Mouse (Mus musculus): ENCODE results near the gene Xirp1.

GRCm38 (mm10) chr9:120001945-120002725 lies 21.3 kb downstream of the Xirp1 start:
- TF ChIP-seq POLR2A (IDR thresholded peaks at IDR 0.05; ENCODE audit: low read depth, low read length), result no peak
- no peak for TF ChIP-seq CTCF (IDR thresholded peaks at IDR 0.05; ENCODE audit: extremely low read depth, insufficient read depth, insufficient read length, insufficient replicate concordance)
